Mouse (Mus musculus) liver, embryonic 14.5 days (tissue): Measurements from ENCODE around the gene Sash1. TPM values are rescaled to one million over a fixed set of nuclear protein-coding genes. Genes with fewer than 3 reads are reported as not detected.

ENCODE experiments used
- ATAC-seq: fragments of 200-750 bp; cut with Nextera tagmentation; 2 replicates; pipeline ENCODE4 v1.8.0; 2017; ENCODE audit warnings: moderate number of reproducible peaks, mild to moderate bottlenecking, moderate library complexity; ENCODE audit not compliant: insufficient read depth
- DNase-seq, 3 experiments: peaks; one replicate each; pipeline ENCODE4 v3.0.0-alpha.2; 2012 to 2013; ENCODE audit warnings: low read depth in 3 of 3, low spot score in 3 of 3
- H3K27ac ChIP-seq: fragments of 300-500 bp; sonication (generic); 2 replicates; pipeline ENCODE4 v1.5.1; 2014; ENCODE audit warnings: moderate library complexity, mild to moderate bottlenecking, control low read depth, inconsistent platforms
- H3K27me3 ChIP-seq: fragments of 300-500 bp; sonication (generic); 2 replicates; pipeline ENCODE4 v1.6.1; 2014; ENCODE audit warnings: mild to moderate bottlenecking, low read length, moderate library complexity; ENCODE audit not compliant: control insufficient read depth, insufficient read depth
- H3K36me3 ChIP-seq: fragments of 300-500 bp; sonication (generic); replicated peaks from 2 replicates; pipeline ENCODE4 v1.6.1; 2014; ENCODE audit warnings: low read depth; ENCODE audit not compliant: control insufficient read depth, insufficient read depth
- H3K4me1 ChIP-seq, 2 experiments: fragments of 200-500 bp in 1 of 2; fragments of 300-500 bp in 1 of 2; sonication (generic) in 1 of 2; replicated peaks; 2 replicates each; pipeline ENCODE4 v1.6.1; 2012 to 2014; ENCODE audit warnings: antibody characterized with exemption in 1 of 2, inconsistent platforms in 1 of 2, low read length in 1 of 2; ENCODE audit not compliant: control insufficient read depth in 2 of 2, insufficient read depth in 2 of 2
- H3K4me2 ChIP-seq: fragments of 300-500 bp; sonication (generic); 2 replicates; pipeline ENCODE4 v1.6.1; 2014; ENCODE audit warnings: low read depth, mild to moderate bottlenecking, control low read depth, moderate library complexity
- H3K4me3 ChIP-seq, 2 experiments: fragments of 200-500 bp in 1 of 2; fragments of 300-500 bp in 1 of 2; sonication (generic) in 1 of 2; 2 replicates each; pipeline ENCODE4 v1.5.1; 2012 to 2014; ENCODE audit warnings: low read depth in 2 of 2, low read length in 2 of 2, mild to moderate bottlenecking in 2 of 2, control low read depth in 1 of 2, inconsistent platforms in 1 of 2, moderate library complexity in 1 of 2; ENCODE audit not compliant: insufficient read depth in 1 of 2
- H3K9ac ChIP-seq: fragments of 300-500 bp; sonication (generic); replicated peaks from 2 replicates; pipeline ENCODE4 v1.6.1; 2014; ENCODE audit warnings: mild to moderate bottlenecking, control low read depth, moderate library complexity
- H3K9me3 ChIP-seq: fragments of 300-500 bp; sonication (generic); 2 replicates; pipeline ENCODE4 v1.6.1; 2016; ENCODE audit warnings: low read length, mixed read lengths; ENCODE audit not compliant: control insufficient read depth
- CTCF ChIP-seq: IDR thresholded peaks from 2 replicates; pipeline ENCODE4 v1.5.1; 2016; ENCODE audit warnings: antibody characterized with exemption, low read depth, control low read depth
- EP300 ChIP-seq: IDR thresholded peaks from 2 replicates; pipeline ENCODE4 v1.6.1; 2016; ENCODE audit warnings: antibody characterized with exemption, low read depth
- WGBS: fragments of 180-500 bp; shearing (Covaris S2); extraction: QIAGEN DNeasy Blood & Tissue Kit; methylation state at CpG from one replicate; pipeline ENCODE4 v1.1.7; 2014; ENCODE audit not compliant: insufficient replicate concordance; 5-methylcytosine and 5-hydroxymethylcytosine counted together
- polyA plus RNA-seq, 2 experiments: library from polyadenylated mRNA; depleted of rRNA in 1 of 2; stranded (reverse) in 1 of 2; unstranded in 1 of 2; fragments of >200 nt; fragmentation: Nextera tagmentation in 1 of 2; extraction: Ambion mirVana in 1 of 2; gene quantifications; 2 replicates each; pipeline versions ENCODE4 v1.2.1 to v1.2.3; 2012 to 2014

The Sash1 gene
- polyA plus RNA-seq, 2 experiments = 0.32 to 1.4 TPM

- ATAC-seq = no peak
- Histone ChIP-seq H3K27ac (no peak overlapping the region), H3K36me3 (no peaks in the 10 kb centered on the region), H3K4me1 (no peaks in the 10 kb centered on the region), H3K9me3 (no peaks in the 10 kb centered on the region), H3K27me3 (no peaks in the 10 kb centered on the region), H3K9ac (no peak overlapping the region), H3K4me3 (no peak overlapping the region), H3K4me2 (no peak overlapping the region)
- no peak for TF ChIP-seq EP300
- TF ChIP-seq CTCF = no peak
- WGBS = 66% methylated on average over 7 of the region's 7 CpGs
- no peak for DNase-seq
These were observed 191.8 kb downstream of the Sash1 start for GRCm38 (mm10) chr10:8693996-8694500.

- TF ChIP-seq EP300 = no peak
- no peak for TF ChIP-seq CTCF
- Histone ChIP-seq H3K9ac (no peak overlapping the region), H3K4me3 (no peak overlapping the region), H3K4me2 (no peak overlapping the region), H3K4me1 (no peaks in the 10 kb centered on the region), H3K9me3 (no peaks in the 10 kb centered on the region), H3K27me3 (no peaks in the 10 kb centered on the region), H3K36me3 (no peaks in the 10 kb centered on the region), H3K27ac (no peak overlapping the region)
- ATAC-seq = no peak
- WGBS = 69% methylated on average over 4 of the region's 4 CpGs
- DNase-seq = no peak
These were observed 192.3 kb downstream of the Sash1 start for GRCm38 (mm10) chr10:8693561-8693960.

DNA sequence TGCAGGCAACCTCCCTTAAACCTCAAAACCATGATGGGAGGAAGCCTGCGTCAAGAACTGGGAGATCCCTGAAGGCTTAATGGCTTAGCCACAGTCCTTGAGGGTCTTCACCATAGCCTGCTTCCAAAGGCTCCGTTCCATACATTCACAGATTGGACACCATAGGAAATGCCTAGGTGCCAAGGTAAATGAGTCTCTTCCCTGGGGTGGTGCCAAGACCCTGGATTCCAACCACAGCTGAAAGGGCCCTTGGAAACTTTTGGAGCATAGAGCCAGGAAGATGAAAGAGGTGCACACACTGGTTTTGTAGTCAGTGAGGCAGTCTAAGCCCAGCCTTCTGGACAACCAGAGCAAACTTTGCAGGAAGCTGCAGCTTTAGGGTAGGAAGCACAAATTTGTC is 193.3 kb downstream of the Sash1 start:
- no peaks in the 10 kb centered on the region for H3K4me1 ChIP-seq
- no peaks in the 10 kb centered on the region for H3K27me3 ChIP-seq
- H3K4me2 ChIP-seq = no peak overlapping the region
- no peaks in the 10 kb centered on the region for H3K36me3 ChIP-seq
- no peak for DNase-seq
- 77% methylated on average over 2 of the region's 2 CpGs for WGBS
- no peak overlapping the region for H3K4me3 ChIP-seq
- no peak overlapping the region for H3K9ac ChIP-seq
- ATAC-seq = no peak
- TF ChIP-seq EP300 (no peak), CTCF (no peak)
- H3K27ac ChIP-seq = no peak overlapping the region
- H3K9me3 ChIP-seq = no peaks in the 10 kb centered on the region

GRCm38 (mm10) chr10:8686219-8686618 is 199.7 kb downstream of the Sash1 start:
- Histone ChIP-seq H3K27ac (no peak overlapping the region), H3K36me3 (no peaks in the 10 kb centered on the region), H3K9me3 (no peaks in the 10 kb centered on the region), H3K4me1 (no peaks in the 10 kb centered on the region), H3K27me3 (no peaks in the 10 kb centered on the region), H3K9ac (no peak overlapping the region), H3K4me2 (no peak overlapping the region), H3K4me3 (no peak overlapping the region)
- ATAC-seq (no peak), DNase-seq (no peak)
- TF ChIP-seq EP300 (no peak), CTCF (peak; percentile 27; the same call in 1 of the 2 replicates)
- 61% methylated on average over 1 of the region's 1 CpGs for WGBS

- Histone ChIP-seq H3K27me3 (no peaks in the 10 kb centered on the region), H3K9me3 (no peaks in the 10 kb centered on the region), H3K36me3 (no peaks in the 10 kb centered on the region), H3K4me1 (no peaks in the 10 kb centered on the region), H3K9ac (no peak overlapping the region), H3K4me3 (no peak overlapping the region), H3K4me2 (no peak overlapping the region), H3K27ac (no peak overlapping the region)
- ATAC-seq = no peak
- 66% methylated on average over 7 of the region's 7 CpGs for WGBS
- TF ChIP-seq EP300 (no peak), CTCF (no peak)
- DNase-seq = no peak
These were observed 200.6 kb downstream of the Sash1 start for GRCm38 (mm10) chr10:8685269-8685668.
